Mouse (Mus musculus) kidney, embryonic 16.5 days (tissue): ENCODE measurements at regions not wholly inside any gene's neighbourhood (a gene's known extent, or its start where the extent isn't known, plus 50 kb on each side); places are given as distances from the start of the nearest gene placed in this dataset.

Experiments
- ATAC-seq: fragments of 200-750 bp; cut with Nextera tagmentation; 2 replicates; pipeline ENCODE4 v1.8.0; 2017; ENCODE audit warnings: moderate TSS enrichment; ENCODE audit not compliant: low FRiP score, low TSS enrichment
- H3K27ac ChIP-seq: fragments of 300-500 bp; sonication (generic); 2 replicates; pipeline ENCODE4 v1.5.1; 2014; ENCODE audit warnings: low read length
- H3K27me3 ChIP-seq: fragments of 300-500 bp; sonication (generic); 2 replicates; pipeline ENCODE4 v1.6.1; 2014; ENCODE audit warnings: low read length, control low read depth, mixed read lengths; ENCODE audit not compliant: insufficient read depth
- H3K36me3 ChIP-seq: fragments of 300-500 bp; sonication (generic); 2 replicates; pipeline ENCODE4 v1.6.1; 2014; ENCODE audit warnings: low read length, control low read depth, mixed read lengths; ENCODE audit not compliant: insufficient read depth
- H3K4me1 ChIP-seq: fragments of 300-500 bp; sonication (generic); 2 replicates; pipeline ENCODE4 v1.6.1; 2014; ENCODE audit warnings: low read length, control low read depth, mixed read lengths; ENCODE audit not compliant: insufficient read depth
- H3K4me2 ChIP-seq: fragments of 300-500 bp; sonication (generic); replicated peaks from 2 replicates; pipeline ENCODE4 v1.6.1; 2014; ENCODE audit warnings: low read depth, low read length
- H3K4me3 ChIP-seq: fragments of 300-500 bp; sonication (generic); 2 replicates; pipeline ENCODE4 v1.5.1; 2014; ENCODE audit warnings: mild to moderate bottlenecking, low read length
- H3K9ac ChIP-seq: fragments of 300-500 bp; sonication (generic); replicated peaks from 2 replicates; pipeline ENCODE4 v1.6.1; 2014; ENCODE audit warnings: low read length
- H3K9me3 ChIP-seq: fragments of 300-500 bp; sonication (generic); 2 replicates; pipeline ENCODE4 v1.6.1; 2016; ENCODE audit warnings: low read length, control low read depth
- WGBS: fragments of 180-500 bp; shearing (Covaris S2); extraction: QIAGEN DNeasy Blood & Tissue Kit; methylation state at CpG from one replicate; pipeline ENCODE4 v1.1.7; 2014; 5-methylcytosine and 5-hydroxymethylcytosine counted together

DNA sequence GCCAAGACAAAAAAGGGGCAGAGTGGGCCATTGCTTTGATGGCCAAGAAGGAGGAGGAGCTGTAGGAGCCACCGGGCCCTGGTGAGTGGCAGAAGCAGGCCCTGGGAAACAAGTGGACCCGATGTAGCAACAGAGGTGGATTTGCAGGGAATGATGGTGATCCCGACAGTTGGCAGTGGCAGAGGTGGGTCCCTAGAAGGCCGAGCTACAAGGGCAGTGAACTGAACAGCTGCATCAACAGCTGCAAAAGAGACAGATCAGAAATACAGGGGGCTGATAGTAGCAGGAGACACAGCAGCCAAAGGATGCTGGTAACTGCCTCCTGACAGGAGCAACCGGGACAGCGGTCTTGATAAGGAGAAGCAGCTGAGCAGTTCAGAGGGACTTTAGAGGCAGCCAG is 467.8 kb downstream of the Fgf9 start:
- Histone ChIP-seq H3K27me3 (no peaks in the 10 kb centered on the region), H3K4me1 (no peaks in the 10 kb centered on the region), H3K9ac (no peak overlapping the region), H3K4me3 (no peak overlapping the region), H3K4me2 (no peak overlapping the region), H3K36me3 (no peaks in the 10 kb centered on the region), H3K9me3 (no peaks in the 10 kb centered on the region), H3K27ac (no peak overlapping the region)
- ATAC-seq, result no peak
- WGBS, result 62% methylated on average over 6 of the region's 6 CpGs

DNA sequence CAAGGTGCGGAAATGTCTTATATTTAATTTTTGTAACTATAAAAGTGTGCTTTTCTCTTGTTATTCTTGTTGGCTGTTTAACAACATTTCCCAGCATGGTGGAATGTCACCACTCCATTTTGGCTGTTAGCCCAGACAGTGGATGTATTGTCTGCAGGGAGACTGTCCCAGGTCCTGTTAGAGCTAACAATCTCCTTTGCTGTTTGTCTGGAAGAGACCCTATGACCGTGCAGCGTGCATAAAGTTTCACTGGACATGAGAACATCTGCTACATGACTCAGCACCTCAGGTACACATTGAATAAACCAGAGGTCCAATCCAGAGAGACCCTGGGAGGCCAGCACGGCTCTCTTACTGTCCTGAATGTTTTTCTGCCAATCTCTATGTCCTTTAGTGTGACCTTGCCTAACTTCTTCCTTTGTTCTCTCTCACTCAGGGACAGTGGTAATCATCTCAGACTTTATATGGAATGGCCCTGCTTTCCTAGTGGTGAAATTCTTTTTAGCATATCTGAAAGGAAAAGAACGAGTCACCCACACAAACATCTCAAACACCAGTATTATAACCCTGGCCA is 450.7 kb downstream of the Fgf9 start:
- Histone ChIP-seq H3K9me3 (no peaks in the 10 kb centered on the region), H3K9ac (no peak overlapping the region), H3K4me1 (no peaks in the 10 kb centered on the region), H3K36me3 (no peaks in the 10 kb centered on the region), H3K4me2 (no peak overlapping the region), H3K27ac (no peak overlapping the region), H3K27me3 (0 out of 2 replicates have a peak, but pooled peaks cover 4% of the 10 kb centered on the region), H3K4me3 (no peak overlapping the region)
- ATAC-seq, result no peak
- WGBS, result 62% methylated on average over 5 of the region's 5 CpGs

DNA sequence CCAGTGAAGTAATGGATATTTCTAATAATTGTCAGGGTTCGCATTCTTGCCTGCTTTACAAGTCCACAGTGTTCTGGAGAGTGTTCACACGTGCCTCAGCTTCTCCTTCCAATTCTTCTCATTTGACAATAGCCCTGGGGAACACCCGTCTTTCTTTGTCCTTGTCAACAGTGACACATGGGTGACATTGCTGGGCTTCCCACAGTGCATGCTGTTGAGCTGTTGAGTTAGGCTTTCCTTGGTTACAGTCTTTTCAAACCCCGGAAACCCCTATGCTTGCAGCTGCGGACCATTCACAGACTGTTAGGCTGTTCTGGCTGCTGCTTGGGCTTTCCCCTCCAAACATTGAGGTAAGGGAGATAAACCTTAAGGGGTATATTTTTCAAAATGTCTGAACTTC is 450.0 kb downstream of the Fgf9 start:
- no peaks in the 10 kb centered on the region for H3K9me3 ChIP-seq
- H3K27ac ChIP-seq, result no peak overlapping the region
- no peaks in the 10 kb centered on the region for H3K4me1 ChIP-seq
- WGBS, result 85% methylated on average over 5 of the region's 5 CpGs
- no peak for ATAC-seq
- H3K27me3 ChIP-seq, result 0 out of 2 replicates have a peak, but pooled peaks cover 4% of the 10 kb centered on the region
- H3K36me3 ChIP-seq, result no peaks in the 10 kb centered on the region
- no peak overlapping the region for H3K9ac ChIP-seq
- H3K4me3 ChIP-seq, result no peak overlapping the region
- H3K4me2 ChIP-seq, result no peak overlapping the region

DNA sequence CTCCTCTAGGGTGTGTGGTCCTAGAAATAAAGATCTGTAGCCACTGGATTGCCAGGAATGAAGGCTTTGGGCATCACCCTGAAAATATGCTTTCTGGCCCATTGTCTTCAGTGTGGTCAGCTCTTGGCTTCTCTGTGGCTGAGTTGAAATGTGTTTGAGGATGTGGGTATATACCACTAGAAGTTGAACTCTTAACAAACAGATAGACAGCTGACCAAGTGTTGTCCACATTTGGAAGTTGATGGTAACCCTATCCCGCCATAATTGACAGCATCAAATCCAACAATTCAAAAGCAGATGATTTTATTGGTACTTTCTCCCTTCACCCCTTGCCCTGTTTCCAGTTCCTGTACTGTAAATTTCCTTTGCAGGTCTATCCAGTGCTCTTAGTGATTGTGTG is 448.7 kb downstream of the Fgf9 start:
- H3K4me2 ChIP-seq, result no peak overlapping the region
- H3K9me3 ChIP-seq, result no peaks in the 10 kb centered on the region
- no peak overlapping the region for H3K27ac ChIP-seq
- no peaks in the 10 kb centered on the region for H3K36me3 ChIP-seq
- no peak overlapping the region for H3K9ac ChIP-seq
- WGBS, result 95% methylated on average over 1 of the region's 1 CpGs
- H3K4me3 ChIP-seq, result no peak overlapping the region
- ATAC-seq, result no peak
- no peaks in the 10 kb centered on the region for H3K4me1 ChIP-seq
- 0 out of 2 replicates have a peak, but pooled peaks cover 4% of the 10 kb centered on the region for H3K27me3 ChIP-seq

DNA sequence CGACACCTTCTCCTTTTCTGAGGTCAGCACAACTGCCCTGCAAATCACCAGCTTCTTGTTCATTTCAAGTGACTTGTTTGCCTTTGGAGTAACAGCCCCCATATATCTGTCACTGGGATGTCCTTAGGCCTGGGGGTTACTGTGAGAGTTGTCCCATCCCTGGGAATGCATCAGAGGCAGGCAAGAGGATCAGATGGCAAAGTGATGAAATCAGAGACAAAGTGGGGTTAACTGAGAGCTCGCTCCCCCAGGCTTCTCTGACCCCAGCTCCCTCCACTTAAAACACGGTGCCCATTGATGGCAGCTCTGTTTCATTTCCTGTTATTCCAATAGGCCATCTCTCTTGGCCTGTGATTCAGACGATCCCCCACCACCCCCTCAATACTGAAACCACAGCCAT is 446.2 kb downstream of the Fgf9 start:
- H3K4me2 ChIP-seq, result no peak overlapping the region
- H3K36me3 ChIP-seq, result no peaks in the 10 kb centered on the region
- H3K4me1 ChIP-seq, result peaks cover 4% of the 10 kb centered on the region; the same call in 1 of the 2 replicates
- H3K9ac ChIP-seq, result no peak overlapping the region
- WGBS, result 21% methylated on average over 4 of the region's 4 CpGs
- no peaks in the 10 kb centered on the region for H3K9me3 ChIP-seq
- H3K27ac ChIP-seq, result no peak overlapping the region
- H3K27me3 ChIP-seq, result 0 out of 2 replicates have a peak, but pooled peaks cover 4% of the 10 kb centered on the region
- no peak overlapping the region for H3K4me3 ChIP-seq
- ATAC-seq, result peak; percentile 81

DNA sequence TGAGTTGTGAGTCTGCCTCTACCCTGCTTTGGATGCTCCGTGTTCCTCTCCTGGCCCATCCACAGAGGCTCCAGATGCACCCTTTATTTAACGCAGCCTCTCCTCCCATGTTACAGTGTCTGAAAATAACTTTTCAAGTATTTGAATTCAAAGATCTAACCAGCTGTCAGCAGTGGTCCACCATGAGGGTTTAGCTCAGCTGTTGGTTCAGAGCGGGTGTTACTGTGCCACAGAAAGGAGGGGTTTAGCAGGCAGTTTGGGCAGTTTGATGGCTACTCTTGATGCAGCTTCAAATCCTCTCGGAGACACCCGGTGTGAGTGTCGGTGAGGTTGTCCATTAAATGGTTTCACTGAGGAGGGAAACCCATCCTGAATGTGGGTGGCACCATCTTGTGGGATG is 441.8 kb downstream of the Fgf9 start:
- Histone ChIP-seq H3K36me3 (no peaks in the 10 kb centered on the region), H3K9me3 (no peaks in the 10 kb centered on the region), H3K27me3 (no peaks in the 10 kb centered on the region), H3K27ac (no peak overlapping the region), H3K4me3 (no peak overlapping the region), H3K9ac (no peak overlapping the region), H3K4me1 (peaks cover 19% of the 10 kb centered on the region), H3K4me2 (no peak overlapping the region)
- WGBS, result 88% methylated on average over 6 of the region's 6 CpGs
- no peak for ATAC-seq

DNA sequence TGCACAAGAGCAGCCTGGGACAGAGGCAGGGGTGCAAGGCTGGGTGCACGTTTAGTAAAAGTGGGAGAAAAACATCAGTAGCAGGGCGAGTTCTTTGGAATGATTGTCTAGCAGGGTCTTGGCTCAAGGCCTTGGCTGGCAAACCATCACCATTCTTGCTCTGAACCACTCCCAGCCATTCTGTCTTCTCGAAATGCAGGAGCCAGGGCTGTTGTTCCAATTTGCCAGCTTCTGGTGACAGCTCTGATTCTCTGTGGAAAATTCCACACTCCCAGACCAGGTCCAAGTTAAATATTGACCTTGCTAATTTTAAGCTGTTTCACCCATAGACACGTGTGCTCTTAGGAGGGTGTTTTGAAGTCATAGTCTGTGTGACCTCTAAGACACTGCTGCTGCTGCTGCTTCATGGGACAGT is 441.2 kb downstream of the Fgf9 start:
- 0 out of 2 replicates have a peak overlapping the region, but pooled peaks have one; percentile 18 for H3K27ac ChIP-seq
- WGBS, result 46% methylated on average over 4 of the region's 4 CpGs
- H3K36me3 ChIP-seq, result no peaks in the 10 kb centered on the region
- no peak overlapping the region for H3K4me2 ChIP-seq
- no peak overlapping the region for H3K4me3 ChIP-seq
- no peaks in the 10 kb centered on the region for H3K9me3 ChIP-seq
- no peak overlapping the region for H3K9ac ChIP-seq
- no peaks in the 10 kb centered on the region for H3K27me3 ChIP-seq
- H3K4me1 ChIP-seq, result peaks cover 19% of the 10 kb centered on the region
- peak; percentile 61; the same call in 1 of the 2 replicates for ATAC-seq

DNA sequence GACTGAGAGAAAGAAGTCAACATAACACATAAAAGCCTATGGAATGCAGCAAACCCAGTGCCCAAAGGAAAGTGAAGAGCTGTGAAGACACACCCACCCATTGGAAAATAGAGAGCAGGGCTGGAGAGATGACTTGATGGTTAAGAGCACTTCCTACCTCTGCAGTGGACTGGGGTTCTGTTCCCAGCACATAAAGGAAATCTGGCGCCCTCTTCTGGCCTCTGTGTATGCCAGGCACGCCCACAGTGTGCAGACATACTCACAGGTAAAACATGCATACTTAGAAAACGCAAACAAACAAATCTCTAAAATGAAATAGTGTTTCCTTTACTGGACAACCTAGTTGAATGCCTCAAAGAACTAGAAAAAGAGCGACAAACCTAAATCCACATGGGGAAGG is 440.4 kb downstream of the Fgf9 start:
- H3K4me1 ChIP-seq, result peaks cover 19% of the 10 kb centered on the region

DNA sequence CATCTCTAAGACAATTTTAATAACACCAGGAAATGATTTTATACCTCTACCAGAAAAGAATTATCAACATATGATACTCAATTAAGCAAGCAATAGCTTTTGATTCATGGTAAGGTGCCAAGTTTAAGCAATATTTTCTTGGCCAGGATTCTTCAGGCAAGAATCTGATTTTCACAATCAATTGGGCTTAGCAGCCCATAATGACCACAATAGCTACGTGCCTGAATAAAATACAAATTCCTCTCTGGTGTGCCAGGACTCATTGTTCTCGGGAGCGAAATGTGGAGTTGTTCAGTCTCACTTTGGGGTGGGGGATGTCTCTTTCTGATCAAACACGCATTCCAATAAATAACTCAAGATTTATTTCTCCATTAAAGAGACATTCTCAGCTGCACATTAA is 438.8 kb downstream of the Fgf9 start:
- 36% methylated on average over 4 of the region's 4 CpGs for WGBS
- Histone ChIP-seq H3K9ac (no peak overlapping the region), H3K36me3 (no peaks in the 10 kb centered on the region), H3K27ac (no peak overlapping the region), H3K4me1 (peaks cover 19% of the 10 kb centered on the region), H3K4me2 (no peak overlapping the region), H3K4me3 (no peak overlapping the region), H3K9me3 (no peaks in the 10 kb centered on the region), H3K27me3 (no peaks in the 10 kb centered on the region)
- no peak for ATAC-seq

More for the DNA sequence above, 440.4 kb downstream of the Fgf9 start:
- Histone ChIP-seq H3K9ac (no peak overlapping the region), H3K36me3 (no peaks in the 10 kb centered on the region), H3K4me3 (no peak overlapping the region), H3K9me3 (no peaks in the 10 kb centered on the region), H3K27ac (no peak overlapping the region), H3K4me2 (no peak overlapping the region), H3K27me3 (no peaks in the 10 kb centered on the region)
- no peak for ATAC-seq
- WGBS, result 82% methylated on average over 4 of the region's 4 CpGs

DNA sequence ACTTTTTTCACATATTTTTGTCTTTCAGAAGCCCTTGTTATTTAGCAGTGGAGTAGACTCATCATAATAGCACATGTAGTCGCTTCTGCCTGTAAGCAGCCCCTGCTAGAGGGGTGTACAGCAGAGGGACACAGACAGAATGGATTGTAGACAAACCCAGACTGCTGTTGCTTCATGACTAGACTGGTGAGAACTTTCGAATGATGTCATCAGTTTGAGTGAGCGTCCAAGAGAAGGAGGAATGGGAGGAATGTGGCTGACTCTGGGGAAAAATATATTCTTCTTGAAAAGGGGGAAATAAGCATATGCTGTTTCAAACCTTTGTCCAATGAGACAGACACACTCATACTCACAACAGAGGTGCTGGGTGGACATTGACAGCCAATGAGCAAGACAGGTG is 436.1 kb downstream of the Fgf9 start:
- Histone ChIP-seq H3K27ac (no peak overlapping the region), H3K4me1 (peaks cover 14% of the 10 kb centered on the region), H3K9ac (no peak overlapping the region), H3K9me3 (no peaks in the 10 kb centered on the region), H3K4me3 (no peak overlapping the region), H3K27me3 (no peaks in the 10 kb centered on the region), H3K36me3 (no peaks in the 10 kb centered on the region), H3K4me2 (no peak overlapping the region)
- 69% methylated on average over 3 of the region's 3 CpGs for WGBS
- no peak for ATAC-seq
